Mouse (Mus musculus): ENCODE data around the gene Mmadhc.

- TF ChIP-seq CTCF (conservative IDR thresholded peaks at IDR 0.05; ENCODE audit: insufficient read depth, insufficient read length, low read depth, low read length) = no peak
- no peak for TF ChIP-seq POLR2A (IDR thresholded peaks at IDR 0.05; ENCODE audit: low read depth, low read length)
These were observed 35.2 kb upstream of the Mmadhc start for GRCm38 (mm10) chr2:50331716-50332270.

All from kidney, adult 2 months (tissue).